In genomic region chr5:143509294-143509693, GRCm38 (mm10) we compare ENCODE assay signal across 15 mouse cellular contexts. TPM values are rescaled to one million over a fixed set of nuclear protein-coding genes. Genes with fewer than 3 reads are reported as not detected.
DNase-seq lines count a peak whose midpoint lies in the region; ATAC-seq and TF ChIP-seq lines count a peak whose summit lies in the region.
"Had no signal": no experiment of that assay in that cellular context is flagged by ENCODE, and none has a peak within 500 bp of the region (broad histone marks: within the 10 kb centered on the region; RNA-seq: fewer than 3 reads in every experiment).

No protein-coding gene starts in this region.

- H3K9ac ChIP-seq in heart, adult 2 months (ENCODE audit: low read depth, low read length): no peak overlapping the region; the same call in 1 of the 2 replicates
- H3K9ac ChIP-seq in lung, postnatal 0 days (replicated peaks; ENCODE audit: low read depth): no peak overlapping the region
- peak overlapping the region; percentile 57; the same call in 1 of the 2 replicates for H3K9ac ChIP-seq in heart, embryonic 16.5 days (ENCODE audit: low read length)
- no peak overlapping the region for H3K9ac ChIP-seq in midbrain, postnatal 0 days (replicated peaks; ENCODE audit: low read length, poor library complexity, severe bottlenecking)
- H3K9ac ChIP-seq: forebrain, embryonic 12.5 days; stomach, embryonic 15.5 days had no signal

- DNase-seq in heart, adult 2 months: no peak
- no peak for DNase-seq in heart, postnatal 10 days
- DNase-seq in lung, postnatal 0 days (ENCODE audit: low spot score): no peak
- no peak for DNase-seq in lung, postnatal 10 days
- no peak for DNase-seq in midbrain, postnatal 0 days (ENCODE audit: low spot score)
- no peak for DNase-seq in thymus, postnatal 25 days
- DNase-seq: adrenal gland, adult 2 months; gastrocnemius, postnatal 25 days; kidney, postnatal 14 days; right cerebral cortex, postnatal 4 days had no signal

- no peak for TF ChIP-seq CTCF in heart, adult 2 months (IDR thresholded peaks at IDR 0.05)
- no peak for TF ChIP-seq CTCF in lung, postnatal 0 days (IDR thresholded peaks at IDR 0.05)
- TF ChIP-seq CTCF in midbrain, postnatal 0 days (IDR thresholded peaks at IDR 0.05): no peak

- no peak for TF ChIP-seq POLR2A in heart, adult 2 months (IDR thresholded peaks at IDR 0.05; ENCODE audit: insufficient read depth, low read depth, low read length)

- peak overlapping the region; percentile 13; the same call in 1 of the 2 replicates for H3K4me3 ChIP-seq in heart, adult 2 months
- no peak overlapping the region for H3K4me3 ChIP-seq in lung, postnatal 0 days (ENCODE audit: low read depth, low read length)
- no peak overlapping the region for H3K4me3 ChIP-seq in heart, embryonic 16.5 days (ENCODE audit: low read length)
- H3K4me3 ChIP-seq in midbrain, postnatal 0 days (ENCODE audit: low read depth, low read length): no peak overlapping the region
- H3K4me3 ChIP-seq: forebrain, embryonic 12.5 days; stomach, embryonic 15.5 days had no signal

- no peak for ATAC-seq in lung, postnatal 0 days
- 0 out of 2 replicates have a peak, but pooled peaks have one; percentile 16 for ATAC-seq in heart, embryonic 16.5 days (replicated peaks; ENCODE audit: extremely low read depth, insufficient read depth, low FRiP score)
- peak; percentile 38 for ATAC-seq in megakaryocyte progenitor cell, adult 5-6 weeks (replicated peaks; ENCODE audit: poor library complexity)
- ATAC-seq in midbrain, postnatal 0 days (ENCODE audit: low FRiP score): no peak
- ATAC-seq: hindbrain, postnatal 0 days had no signal

- no peak for TF ChIP-seq EP300 in heart, adult 2 months (IDR thresholded peaks at IDR 0.05; ENCODE audit: insufficient read depth, low read depth, low read length)
- no peak for TF ChIP-seq EP300 in lung, postnatal 0 days (IDR thresholded peaks at IDR 0.05)

- H3K27ac ChIP-seq in heart, adult 2 months: peak overlapping the region; percentile 47
- 0 out of 2 replicates have a peak overlapping the region, but pooled peaks have one; percentile 33 for H3K27ac ChIP-seq in lung, postnatal 0 days (ENCODE audit: low read length)
- H3K27ac ChIP-seq in heart, embryonic 16.5 days (ENCODE audit: low read length): peak overlapping the region; percentile 82
- H3K27ac ChIP-seq in midbrain, postnatal 0 days (ENCODE audit: low read depth, low read length): no peak overlapping the region
- H3K27ac ChIP-seq: stomach, embryonic 15.5 days had no signal

- WGBS in heart, adult 2 months: 16% methylated on average over 9 of the region's 9 CpGs
- WGBS in lung, postnatal 0 days: 49% methylated on average over 9 of the region's 9 CpGs
- 28% methylated on average over 9 of the region's 9 CpGs for WGBS in heart, embryonic 16.5 days
- WGBS in midbrain, postnatal 0 days: 86% methylated on average over 9 of the region's 9 CpGs

- H3K4me2 ChIP-seq in lung, postnatal 0 days (replicated peaks; ENCODE audit: low read depth, low read length): no peak overlapping the region
- peak overlapping the region; percentile 43 for H3K4me2 ChIP-seq in heart, embryonic 16.5 days (ENCODE audit: low read depth, low read length)
- no peak overlapping the region for H3K4me2 ChIP-seq in midbrain, postnatal 0 days (ENCODE audit: low read depth, low read length, poor library complexity, severe bottlenecking)
- H3K4me2 ChIP-seq: forebrain, embryonic 12.5 days; stomach, embryonic 15.5 days had no signal

- no peaks in the 10 kb centered on the region for H3K27me3 ChIP-seq in heart, adult 2 months (ENCODE audit: control insufficient read depth, insufficient read depth, low read length)
- H3K27me3 ChIP-seq in lung, postnatal 0 days (replicated peaks; ENCODE audit: insufficient read depth, low read length): no peaks in the 10 kb centered on the region
- no peaks in the 10 kb centered on the region for H3K27me3 ChIP-seq in heart, embryonic 16.5 days (ENCODE audit: control insufficient read depth, insufficient read depth, low read length)
- H3K27me3 ChIP-seq in midbrain, postnatal 0 days (ENCODE audit: insufficient read depth, low read length): no peaks in the 10 kb centered on the region
- H3K27me3 ChIP-seq: forebrain, embryonic 12.5 days; stomach, embryonic 15.5 days had no signal

- intact Hi-C loops in heart, adult 2 months (cut with DNase I): loop anchor here (2.0 kb wide), 1 partner anchor 16 kb away; no protein-coding TSS in a partner anchor
- intact Hi-C loops in heart, postnatal 10 days (cut with DNase I): no loop called here

- H3K4me1 ChIP-seq in heart, adult 2 months (ENCODE audit: control insufficient read depth, insufficient read depth, low read length): peaks cover 47% of the 10 kb centered on the region
- H3K4me1 ChIP-seq in lung, postnatal 0 days (ENCODE audit: insufficient read depth, low read depth, low read length): peaks cover 3% of the 10 kb centered on the region; the same call in 1 of the 2 replicates
- peaks cover 48% of the 10 kb centered on the region for H3K4me1 ChIP-seq in heart, embryonic 16.5 days (ENCODE audit: control insufficient read depth, insufficient read depth, low read length)
- no peaks in the 10 kb centered on the region for H3K4me1 ChIP-seq in midbrain, postnatal 0 days (ENCODE audit: insufficient read depth, low read length)

- peaks cover 34% of the 10 kb centered on the region for H3K36me3 ChIP-seq in heart, adult 2 months (ENCODE audit: control insufficient read depth, insufficient read depth, low read length)
- peaks cover 29% of the 10 kb centered on the region for H3K36me3 ChIP-seq in lung, postnatal 0 days (ENCODE audit: insufficient read depth, low read length)
- H3K36me3 ChIP-seq in heart, embryonic 16.5 days (ENCODE audit: control insufficient read depth, insufficient read depth): peaks cover 26% of the 10 kb centered on the region
- peaks cover 45% of the 10 kb centered on the region for H3K36me3 ChIP-seq in midbrain, postnatal 0 days (ENCODE audit: insufficient read depth, low read length)

- no peaks in the 10 kb centered on the region for H3K9me3 ChIP-seq in lung, postnatal 0 days (ENCODE audit: low read length)
- no peaks in the 10 kb centered on the region for H3K9me3 ChIP-seq in heart, embryonic 16.5 days (replicated peaks; ENCODE audit: control insufficient read depth, low read length)
- H3K9me3 ChIP-seq in midbrain, postnatal 0 days (ENCODE audit: low read length): no peaks in the 10 kb centered on the region
- H3K9me3 ChIP-seq: forebrain, embryonic 12.5 days; stomach, embryonic 15.5 days had no signal

- peaks cover 7% of the 10 kb centered on the region for H3K79me2 ChIP-seq in heart, adult 2 months (replicated peaks; ENCODE audit: control insufficient read depth, insufficient read depth, low read length)

RNA-seq across cellular contexts. Expression of gene Rac1, which starts 18.5 kb away (rescaled TPM):
- total RNA-seq in heart, adult 2 months (2021): 100 to 1,000 TPM; 219 to 231 TPM
- polyA plus RNA-seq in heart, adult 2 months (2012; rRNA removed): 204 and 351 TPM in 2 replicates
- 100 to 1,000 TPM; 314 to 339 TPM for total RNA-seq in heart, postnatal 10 days (2021)
- 439 and 450 TPM in 2 replicates for polyA plus RNA-seq in lung, postnatal 0 days (2015; fragmentation: Nextera tagmentation; extraction: Ambion mirVana)
- 340 and 342 TPM in 2 replicates for polyA plus RNA-seq in heart, embryonic 16.5 days (2015; fragmentation: Nextera tagmentation; extraction: Ambion mirVana)
- 654 and 681 TPM in 2 replicates for total RNA-seq in megakaryocyte progenitor cell, adult 5-6 weeks (2015)
- total RNA-seq in megakaryocyte progenitor cell, adult 5-6 weeks (2017): 85.9 and 114 TPM in 2 replicates
- 194 and 199 TPM in 2 replicates for total RNA-seq in midbrain, postnatal 0 days (2014; rRNA removed)
- polyA plus RNA-seq in midbrain, postnatal 0 days (2015; fragmentation: Nextera tagmentation; extraction: Ambion mirVana): 441 and 451 TPM in 2 replicates

RNA-seq across cellular contexts. Expression of gene Daglb, which starts 44.9 kb away (rescaled TPM):
- total RNA-seq in heart, adult 2 months (2021): 1 to 10 TPM; 7.6 to 8.2 TPM
- 9.7 and 12.2 TPM in 2 replicates for polyA plus RNA-seq in heart, adult 2 months (2012; rRNA removed)
- total RNA-seq in heart, postnatal 10 days (2021): 1 to 10 TPM; 7.9 to 8.8 TPM
- 5.9 and 6.0 TPM in 2 replicates for polyA plus RNA-seq in lung, postnatal 0 days (2015; fragmentation: Nextera tagmentation; extraction: Ambion mirVana)
- polyA plus RNA-seq in heart, embryonic 16.5 days (2015; fragmentation: Nextera tagmentation; extraction: Ambion mirVana): 8.9 and 9.3 TPM in 2 replicates
- total RNA-seq in megakaryocyte progenitor cell, adult 5-6 weeks (2015): 13.4 and 15.3 TPM in 2 replicates
- 22.7 and 25.9 TPM in 2 replicates for total RNA-seq in megakaryocyte progenitor cell, adult 5-6 weeks (2017)
- total RNA-seq in midbrain, postnatal 0 days (2014; rRNA removed): 24.6 and 25.6 TPM in 2 replicates
- polyA plus RNA-seq in midbrain, postnatal 0 days (2015; fragmentation: Nextera tagmentation; extraction: Ambion mirVana): 21.3 and 22.8 TPM in 2 replicates

Comparison
In these comparisons a context has a peak if more than half of its experiments do, and no peak if none do; other contexts are left out.
1. ATAC-seq: peak in heart, embryonic 16.5 days (single experiment) and megakaryocyte progenitor cell, adult 5-6 weeks (single experiment); none in lung, postnatal 0 days (single experiment) and midbrain, postnatal 0 days (single experiment).